Mouse (Mus musculus) bone marrow macrophage, adult 2 months (primary cell): Measurements from ENCODE around the gene Bcr.

ENCODE experiments used
- CTCF ChIP-seq: IDR thresholded peaks from 2 replicates; pipeline ENCODE4 v1.5.1; 2012; ENCODE audit warnings: low read depth, mild to moderate bottlenecking, low read length, moderate library complexity
- POLR2A ChIP-seq: IDR thresholded peaks from 2 replicates; pipeline ENCODE4 v1.6.1; 2012; ENCODE audit warnings: mild to moderate bottlenecking, low read depth, low read length, borderline replicate concordance

- no peak for TF ChIP-seq CTCF
- TF ChIP-seq POLR2A: no peak
Measured at GRCm38 (mm10) chr10:75210841-75211240, 150.4 kb downstream of the Bcr start.
